Mouse (Mus musculus) cerebellum, adult 18-20 months (tissue): ENCODE results near the gene Mrvi1.

ENCODE experiments used
- DNase-seq, 2 experiments: peaks; one replicate each; pipeline ENCODE4 v3.0.0; 2021

Gene Mrvi1

GRCm38 (mm10) chr7:110977699-110978392 is 4.4 kb downstream of the Mrvi1 start:
- DNase-seq = no peak

GRCm38 (mm10) chr7:110973450-110973849 is 8.8 kb downstream of the Mrvi1 start:
- DNase-seq = no peak

GRCm38 (mm10) chr7:110972796-110973195 is 9.5 kb downstream of the Mrvi1 start:
- DNase-seq = no peak

GRCm38 (mm10) chr7:110967373-110967772 is 14.9 kb downstream of the Mrvi1 start:
- no peak for DNase-seq

- no peak for DNase-seq
Observed at GRCm38 (mm10) chr7:110966853-110967252, 15.4 kb downstream of the Mrvi1 start.

GRCm38 (mm10) chr7:110965387-110965786 is 16.9 kb downstream of the Mrvi1 start:
- DNase-seq = no peak

GRCm38 (mm10) chr7:110963655-110963997 is 18.6 kb downstream of the Mrvi1 start:
- DNase-seq = no peak

GRCm38 (mm10) chr7:110962943-110963654 is 19.2 kb downstream of the Mrvi1 start:
- no peak for DNase-seq

GRCm38 (mm10) chr7:110962497-110962896 is 19.8 kb downstream of the Mrvi1 start:
- no peak for DNase-seq

GRCm38 (mm10) chr7:110956422-110957170 is 25.7 kb downstream of the Mrvi1 start:
- DNase-seq = no peak

- DNase-seq = no peak
Observed at GRCm38 (mm10) chr7:110955576-110955975, 26.7 kb downstream of the Mrvi1 start.

GRCm38 (mm10) chr7:110954072-110954858 is 28.0 kb downstream of the Mrvi1 start:
- DNase-seq = no peak

GRCm38 (mm10) chr7:110953210-110953609 is 29.1 kb downstream of the Mrvi1 start:
- DNase-seq = no peak

GRCm38 (mm10) chr7:110950621-110950925 is 31.7 kb downstream of the Mrvi1 start:
- no peak for DNase-seq

GRCm38 (mm10) chr7:110949785-110950620 is 32.3 kb downstream of the Mrvi1 start:
- DNase-seq = no peak

GRCm38 (mm10) chr7:110948579-110948978 is 33.7 kb downstream of the Mrvi1 start:
- DNase-seq = no peak

GRCm38 (mm10) chr7:110947616-110948015 is 34.6 kb downstream of the Mrvi1 start:
- no peak for DNase-seq

- DNase-seq = peak; percentile 7 to 9
Observed at GRCm38 (mm10) chr7:110946731-110947130, 35.5 kb downstream of the Mrvi1 start.

GRCm38 (mm10) chr7:110944321-110944720 is 37.9 kb downstream of the Mrvi1 start:
- DNase-seq = no peak

GRCm38 (mm10) chr7:110941701-110942530 is 40.3 kb downstream of the Mrvi1 start:
- DNase-seq = no peak

GRCm38 (mm10) chr7:110941116-110941521 is 41.1 kb downstream of the Mrvi1 start:
- DNase-seq = no peak
